Mouse (Mus musculus): Measurements from ENCODE around the gene Pex16. TPM values are rescaled to one million over a fixed set of nuclear protein-coding genes. Genes with fewer than 3 reads are reported as not detected.

The Pex16 gene
- total RNA-seq (2023), result 39.4 TPM

DNA sequence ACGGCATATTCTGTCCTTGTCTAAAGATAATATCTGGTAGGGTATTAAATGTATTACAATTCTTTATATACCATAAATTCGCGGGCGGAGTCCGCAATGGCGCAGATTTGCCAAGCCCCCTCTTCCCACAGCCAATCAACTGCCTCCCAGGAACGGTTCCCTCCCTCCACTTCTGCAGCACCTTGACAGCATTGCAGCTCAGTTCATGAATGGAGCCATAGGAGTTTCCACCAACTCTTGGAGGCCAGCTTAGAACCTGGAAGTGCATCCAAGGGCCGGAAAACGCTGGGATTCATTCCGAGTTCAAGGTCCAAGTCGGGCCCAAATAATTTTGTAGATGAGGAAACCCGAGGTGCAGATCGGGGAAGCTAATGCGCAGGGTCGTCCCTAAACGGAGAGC lies at the start of gene Pex16, which contains the start of gene Large2:
Gene Pex16 (plus strand): TSS at position 163 of the 400 bp plus-strand sequence.
Gene Large2 (minus strand): TSS at position 356 of the 400 bp plus-strand sequence.

DNA sequence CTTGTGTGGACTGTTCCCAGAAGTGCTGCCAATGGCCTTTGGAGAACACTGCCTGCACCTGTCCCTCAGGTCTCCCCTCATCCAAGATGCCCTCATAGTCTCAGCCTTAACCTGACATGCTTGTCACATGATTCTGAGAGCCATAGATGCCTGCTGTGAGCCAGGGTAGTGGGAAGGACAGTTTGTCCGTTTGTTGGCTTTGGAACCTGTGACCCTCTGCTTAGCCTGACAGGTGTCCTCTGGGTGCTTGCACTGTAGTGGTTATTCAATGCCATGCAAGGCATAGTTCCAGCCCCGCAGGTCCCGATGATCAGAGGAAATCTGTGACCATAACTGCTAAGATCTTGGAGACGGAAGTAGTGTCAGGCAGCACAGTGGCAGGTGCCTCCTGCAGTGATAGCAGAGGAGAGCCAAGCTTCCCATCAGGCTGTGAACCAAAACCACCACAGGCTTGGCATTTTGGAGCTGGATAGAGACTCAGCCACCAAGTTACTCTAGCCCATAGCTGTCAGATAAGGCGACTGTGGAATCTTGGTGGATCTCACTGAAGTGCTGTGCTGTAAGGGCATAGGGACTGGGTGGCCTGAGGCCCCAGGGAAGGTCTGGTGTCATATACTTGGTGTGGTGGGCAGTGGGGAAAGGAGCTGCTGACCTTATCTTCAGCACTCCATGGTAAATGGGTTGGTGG lies 7.6 kb downstream of the Pex16 start, which contains the start of gene 1700029I15Rik:
Gene 1700029I15Rik (plus strand): TSS at position 638 of the 688 bp plus-strand sequence.

DNA sequence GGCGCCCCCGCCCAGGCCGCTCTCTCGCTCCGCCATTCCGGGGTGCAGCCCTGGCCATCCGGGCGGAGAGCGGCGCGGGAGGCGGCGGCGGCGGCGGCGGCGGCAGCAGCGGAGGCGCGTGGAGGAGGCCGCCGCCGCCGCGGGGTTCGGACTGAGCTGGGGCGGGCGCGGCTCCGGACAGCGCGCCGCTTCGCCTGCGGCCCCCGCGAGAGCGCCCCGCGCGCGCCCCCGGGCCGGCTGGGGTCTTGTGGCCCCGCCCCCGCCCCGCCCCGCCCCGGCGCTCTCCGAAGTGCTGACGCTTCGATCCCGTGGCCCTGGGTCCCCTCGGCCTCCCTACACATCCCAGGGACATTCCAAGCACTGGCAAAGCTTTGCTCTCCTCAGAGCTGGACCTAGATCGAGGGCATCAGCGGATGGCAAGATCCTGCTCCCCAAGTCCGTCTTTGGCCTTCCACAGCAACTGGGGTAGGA lies 26.6 kb downstream of the Pex16 start, which contains the start of gene Mapk8ip1:
Gene Mapk8ip1 (minus strand): TSS at position 173 of the 471 bp plus-strand sequence.

Other genes with a start within 250 kb of the Pex16 start
- 0.95 TPM for gene Large2, start 193 bp downstream of the Pex16 start, total RNA-seq (2023)
- 8.1 TPM for gene 1700029I15Rik, start 7.9 kb downstream of the Pex16 start, total RNA-seq (2023)
- gene Mapk8ip1, start 26.6 kb downstream of the Pex16 start, total RNA-seq (2023), result 0.80 TPM
- 25.0 TPM for gene Cry2, start 59.4 kb downstream of the Pex16 start, total RNA-seq (2023)
- 28.4 TPM for gene Slc35c1, start 85.9 kb downstream of the Pex16 start, total RNA-seq (2023)
- 0.24 TPM for gene Chst1, start 225.0 kb downstream of the Pex16 start, total RNA-seq (2023)

Measured in CD8-positive naive resting alpha-beta T cell, adult 57 days (primary cell).